Mouse (Mus musculus) E14TG2a.4 (cell line): ENCODE measurements around the gene Eef2k.

Experiments used
- CTCF ChIP-seq: conservative IDR thresholded peaks from 2 replicates; pipeline ENCODE4 v1.5.1; 2014; ENCODE audit warnings: low read length
- POU5F1 ChIP-seq: IDR thresholded peaks from 2 replicates; pipeline ENCODE4 v1.6.1; 2014; ENCODE audit warnings: low read length, borderline replicate concordance

DNA sequence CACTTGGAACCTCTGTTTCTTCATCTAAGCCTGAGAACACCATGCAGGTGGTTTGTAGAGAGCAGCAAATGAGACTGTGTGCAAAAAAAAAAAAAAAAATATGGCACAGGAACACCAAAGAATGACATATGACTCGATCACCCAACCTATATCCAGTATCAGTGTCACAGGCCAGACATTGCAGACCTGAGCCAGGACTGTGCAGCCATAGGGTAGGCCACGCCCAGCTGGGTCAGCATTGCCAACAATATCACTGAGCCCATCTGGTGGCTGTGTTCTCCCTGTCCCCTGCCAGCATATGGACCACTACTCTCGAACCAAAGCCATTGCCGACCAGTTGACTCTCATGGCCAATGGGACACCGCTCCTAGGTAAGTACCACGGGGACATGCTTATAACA is 25.1 kb upstream of the Eef2k start:
- TF ChIP-seq CTCF (no peak), POU5F1 (no peak)
